Mouse (Mus musculus): ENCODE measurements around the gene Mtus2. TPM values are rescaled to one million over a fixed set of nuclear protein-coding genes. Genes with fewer than 3 reads are reported as not detected.
A peak's percentile ranks its signal among the peaks of the same experiment; 100 is the strongest.
"Not testable (repeated sequence)": the region's sequence is repeated elsewhere in the genome, so short reads cannot be mapped to it uniquely, and the experiment has no call there.

Gene Mtus2
- total RNA-seq, 2 experiments from 2014 or later, result 37.7 to 45.7 TPM

GRCm38 (mm10) chr5:147953181-147953580 is 3.9 kb upstream of the Mtus2 start:
- DNase-seq (ENCODE audit: low spot score in 2 of 2); intact Hi-C loops (cut with DNase I): not testable (repeated sequence)

- intact Hi-C loops (cut with DNase I), result loop anchor here (5.0 kb wide), 2 partner anchors 137 to 177 kb away; no protein-coding TSS in a partner anchor
- peak in 1 of 2 experiments; percentile 33 for DNase-seq (ENCODE audit: low spot score in 2 of 2)
Observed at GRCm38 (mm10) chr5:147955671-147956070, 1.4 kb upstream of the Mtus2 start.

DNA sequence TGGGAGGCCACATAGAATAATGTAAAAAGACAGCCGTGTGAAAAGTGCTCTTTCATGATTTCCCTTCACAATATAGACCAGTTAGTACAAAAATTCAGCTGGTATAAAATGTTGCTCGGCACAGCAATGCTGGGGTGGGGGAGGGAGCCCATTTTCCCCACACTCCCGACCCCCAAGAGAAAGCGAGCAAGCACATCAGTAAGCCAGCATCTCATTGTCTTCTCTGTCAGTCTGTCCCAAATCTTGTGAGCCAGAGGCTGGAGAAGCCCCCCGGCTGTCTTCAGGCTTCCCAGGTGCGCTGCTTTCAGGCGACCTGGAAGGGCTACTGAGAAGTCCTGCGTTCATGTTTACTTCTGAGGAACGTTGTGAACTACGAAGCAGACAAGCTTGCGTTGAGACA is 699 bp upstream of the Mtus2 start:
- DNase-seq (ENCODE audit: low spot score in 2 of 2), result no peak

GRCm38 (mm10) chr5:147957592-147958271 is 612 bp downstream of the Mtus2 start:
- peak; percentile 94 to 95 for DNase-seq (ENCODE audit: low spot score in 2 of 2)
- intact Hi-C loops (cut with DNase I), result loop anchor here (1.0 to 5.0 kb wide), 3 partner anchors 135 to 284 kb away; no protein-coding TSS in a partner anchor

More for the DNA sequence above, 699 bp upstream of the Mtus2 start:
- intact Hi-C loops (cut with DNase I), result loop anchor here (5.0 kb wide), 2 partner anchors 136 to 176 kb away; no protein-coding TSS in a partner anchor

- no peak for DNase-seq (ENCODE audit: low spot score in 2 of 2)
- intact Hi-C loops (cut with DNase I), result loop anchor here (5.0 kb wide), 2 partner anchors 134 to 174 kb away; no protein-coding TSS in a partner anchor
Observed at GRCm38 (mm10) chr5:147958552-147958951, 1.4 kb downstream of the Mtus2 start.

DNA sequence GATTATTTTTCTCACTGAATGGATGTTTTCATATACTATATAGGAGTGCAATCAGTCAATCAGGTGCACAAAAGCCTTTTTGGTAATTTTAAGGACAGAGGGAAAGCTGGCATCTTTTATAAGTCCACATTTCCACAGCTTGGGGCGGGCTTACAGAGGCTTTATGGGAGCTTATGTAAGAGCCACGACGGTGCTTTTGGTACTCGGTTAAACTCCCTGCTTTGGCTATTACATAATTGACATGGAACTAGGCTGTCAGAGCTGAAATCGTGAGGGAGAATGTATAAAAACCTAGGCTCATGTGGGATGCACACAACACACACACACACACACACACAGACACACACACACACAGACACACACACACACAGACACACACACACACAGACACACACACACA is 2.0 kb downstream of the Mtus2 start:
- peak; percentile 57 to 67 for DNase-seq (ENCODE audit: low spot score in 2 of 2)
- intact Hi-C loops (cut with DNase I), result loop anchor here (5.0 kb wide), 2 partner anchors 133 to 173 kb away; no protein-coding TSS in a partner anchor

GRCm38 (mm10) chr5:147960793-147961192 is 3.7 kb downstream of the Mtus2 start:
- no peak for DNase-seq (ENCODE audit: low spot score in 2 of 2)
- intact Hi-C loops (cut with DNase I), result no loop called here

DNA sequence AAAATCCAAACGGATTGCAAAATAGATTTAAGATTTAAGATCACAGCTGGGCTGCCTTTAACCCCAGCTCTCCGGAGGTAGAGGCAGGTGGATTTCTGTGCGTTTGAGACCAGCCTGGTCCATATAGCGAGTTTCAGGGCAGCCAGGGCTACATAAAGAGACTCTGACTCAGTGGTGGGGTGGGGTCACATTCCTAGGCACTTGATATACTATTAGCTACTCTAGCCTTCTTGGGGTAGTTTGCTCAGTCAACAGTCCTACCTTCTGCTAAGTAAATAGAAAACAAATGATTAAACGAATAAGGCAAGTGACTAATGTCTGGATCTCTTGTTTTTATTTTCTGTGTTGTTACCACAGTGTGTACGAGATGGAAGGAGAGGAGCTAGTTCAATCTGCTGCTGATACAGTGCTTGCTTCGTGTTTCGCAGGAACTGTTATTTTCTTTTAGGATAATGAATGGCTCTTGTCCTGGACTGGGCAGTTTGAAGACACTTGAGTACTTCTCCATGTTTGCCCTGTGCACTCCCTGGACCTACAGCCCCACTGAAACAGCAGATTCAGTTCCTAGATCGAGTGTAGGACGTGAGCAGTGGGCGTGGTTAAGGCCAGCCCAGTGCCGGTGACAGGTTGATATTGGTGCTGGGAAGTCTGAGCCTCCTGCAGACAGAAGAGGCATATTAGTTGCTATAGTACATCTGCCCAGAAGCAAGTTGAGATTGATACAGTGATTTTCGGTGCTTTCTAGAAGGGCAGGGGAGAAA is 6.9 kb downstream of the Mtus2 start:
- intact Hi-C loops (cut with DNase I), result no loop called here
- DNase-seq (ENCODE audit: low spot score in 2 of 2), result no peak

DNA sequence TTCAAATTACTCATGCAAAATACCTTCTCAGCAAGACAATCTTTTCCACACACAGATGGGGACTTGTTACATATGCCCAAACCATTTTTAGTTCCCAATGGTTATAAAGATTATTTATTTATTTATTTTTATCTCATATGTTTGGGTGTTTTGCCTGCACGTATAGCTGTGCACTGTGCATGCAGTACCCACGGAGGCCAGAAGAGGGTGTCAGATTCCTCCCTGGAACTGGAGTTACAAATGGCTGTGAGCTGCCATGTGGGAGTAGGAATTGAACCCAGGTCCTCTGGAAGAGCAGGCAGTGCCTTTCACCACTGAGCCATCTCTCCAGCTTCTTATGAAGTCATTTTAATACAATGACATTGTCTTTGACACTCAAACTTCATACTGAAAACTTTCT is 7.7 kb downstream of the Mtus2 start:
- intact Hi-C loops (cut with DNase I), result no loop called here
- no peak for DNase-seq (ENCODE audit: low spot score in 2 of 2)

GRCm38 (mm10) chr5:147966646-147967045 is 9.5 kb downstream of the Mtus2 start:
- intact Hi-C loops (cut with DNase I), result no loop called here
- no peak for DNase-seq (ENCODE audit: low spot score in 2 of 2)

- no peak for DNase-seq (ENCODE audit: low spot score in 2 of 2)
- intact Hi-C loops (cut with DNase I), result no loop called here
Observed at GRCm38 (mm10) chr5:147969566-147969965, 12.4 kb downstream of the Mtus2 start.

DNA sequence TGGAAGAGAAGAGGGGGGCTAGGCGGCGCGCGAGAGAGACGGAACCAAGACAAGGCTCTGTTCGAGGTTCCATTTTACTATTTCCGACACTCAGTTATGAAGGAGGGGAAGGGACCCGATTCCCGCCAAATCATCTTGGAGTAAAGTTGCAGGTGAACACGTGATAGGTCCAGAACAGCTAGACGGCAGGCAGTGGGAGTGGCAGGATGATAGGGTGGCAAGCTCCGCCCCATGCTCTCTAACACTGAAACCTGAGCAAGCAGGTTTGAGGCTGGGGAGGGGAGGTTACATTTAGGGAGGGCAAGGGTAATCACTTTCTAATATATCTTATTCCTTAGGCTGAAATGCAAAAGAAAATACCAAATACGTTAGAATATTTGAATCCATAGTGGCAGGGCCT is 18.9 kb downstream of the Mtus2 start:
- intact Hi-C loops (cut with DNase I), result no loop called here
- no peak for DNase-seq (ENCODE audit: low spot score in 2 of 2)

- intact Hi-C loops (cut with DNase I), result no loop called here
- DNase-seq (ENCODE audit: low spot score in 2 of 2), result peak; percentile 33 to 49
Observed at GRCm38 (mm10) chr5:147980606-147981005, 23.5 kb downstream of the Mtus2 start.

DNA sequence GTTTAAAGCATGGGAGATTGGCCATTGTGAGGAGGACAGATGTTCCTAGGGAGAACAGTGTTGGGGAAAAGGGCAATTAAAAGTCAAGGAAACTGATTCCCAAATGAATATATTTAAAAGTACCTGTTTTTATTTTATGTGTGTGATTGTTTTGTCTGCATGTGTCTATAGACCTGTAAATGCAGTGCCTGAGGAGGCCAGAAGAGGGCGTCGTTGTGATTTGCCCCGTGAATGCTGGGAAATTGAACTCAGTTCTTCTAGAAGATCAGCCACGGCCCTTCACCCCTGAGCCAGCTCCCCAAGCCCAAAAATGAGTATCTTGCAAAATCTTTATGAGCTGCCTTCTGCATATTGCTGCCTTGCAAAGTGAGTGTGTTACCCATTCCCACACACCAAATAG is 33.2 kb downstream of the Mtus2 start:
- no peak for DNase-seq (ENCODE audit: low spot score in 2 of 2)
- intact Hi-C loops (cut with DNase I), result no loop called here

DNA sequence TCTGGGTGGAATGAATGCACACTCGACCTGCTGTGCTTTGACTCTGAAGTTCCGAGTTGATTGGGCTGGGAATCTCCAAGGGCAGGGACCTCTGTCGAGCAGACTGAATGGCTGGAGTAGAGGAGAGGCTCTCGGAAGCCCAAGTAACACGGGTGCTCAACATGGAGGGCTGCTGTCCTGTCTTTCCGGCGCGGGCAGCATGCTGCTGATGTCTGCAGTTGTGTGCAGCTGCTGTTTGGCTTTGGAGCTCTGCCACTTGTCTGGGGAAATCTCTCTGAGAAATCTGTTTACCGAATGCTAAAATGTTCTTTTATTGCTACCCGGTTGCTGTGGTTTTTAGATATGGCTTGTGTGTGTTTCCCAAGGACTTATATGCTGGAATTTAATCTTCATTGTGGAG is 33.7 kb downstream of the Mtus2 start:
- intact Hi-C loops (cut with DNase I), result no loop called here
- DNase-seq (ENCODE audit: low spot score in 2 of 2), result peak; percentile 16 to 18

DNA sequence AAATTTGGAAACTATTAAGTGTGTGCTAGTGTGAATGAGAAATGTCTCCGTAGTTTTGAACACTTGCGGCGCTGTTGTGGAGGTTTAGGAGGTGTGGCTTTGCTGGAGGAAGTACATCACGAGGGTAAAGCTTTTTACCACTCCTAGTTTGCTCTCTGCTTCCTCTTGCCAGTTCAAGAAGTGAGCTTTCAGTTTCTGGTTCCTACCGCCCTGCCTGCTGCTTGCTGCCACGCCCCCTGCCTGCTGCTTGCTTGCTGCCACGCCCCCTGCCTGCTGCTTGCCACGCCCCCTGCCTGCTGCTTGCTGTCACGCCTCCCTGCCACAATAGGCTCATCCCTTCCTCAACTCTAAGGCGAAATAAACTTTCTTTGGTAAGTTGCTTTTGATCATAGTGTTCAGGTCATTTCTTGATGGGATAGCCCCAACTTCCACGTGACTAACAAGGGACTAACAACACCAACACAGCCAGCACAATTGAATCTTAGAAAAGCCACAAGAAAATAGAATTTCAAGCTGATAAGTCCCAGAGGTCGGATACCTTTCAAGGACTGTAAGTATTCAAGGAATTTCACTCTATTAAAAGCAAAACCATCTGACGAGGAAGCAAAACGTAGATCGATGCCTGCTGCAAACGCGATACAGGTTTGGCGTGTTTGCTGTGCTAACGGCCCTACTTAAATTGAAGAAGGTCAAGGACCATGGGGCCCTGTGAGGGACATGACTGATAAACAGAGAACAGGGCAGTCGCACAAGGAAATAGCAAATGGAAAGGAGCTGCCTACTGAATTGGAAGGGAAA is 35.7 kb downstream of the Mtus2 start:
- intact Hi-C loops (cut with DNase I), result no loop called here
- peak; percentile 28 to 37 for DNase-seq (ENCODE audit: low spot score in 2 of 2)

- no peak for DNase-seq (ENCODE audit: low spot score in 2 of 2)
- intact Hi-C loops (cut with DNase I), result no loop called here
Observed at GRCm38 (mm10) chr5:148005263-148005662, 48.1 kb downstream of the Mtus2 start.

DNA sequence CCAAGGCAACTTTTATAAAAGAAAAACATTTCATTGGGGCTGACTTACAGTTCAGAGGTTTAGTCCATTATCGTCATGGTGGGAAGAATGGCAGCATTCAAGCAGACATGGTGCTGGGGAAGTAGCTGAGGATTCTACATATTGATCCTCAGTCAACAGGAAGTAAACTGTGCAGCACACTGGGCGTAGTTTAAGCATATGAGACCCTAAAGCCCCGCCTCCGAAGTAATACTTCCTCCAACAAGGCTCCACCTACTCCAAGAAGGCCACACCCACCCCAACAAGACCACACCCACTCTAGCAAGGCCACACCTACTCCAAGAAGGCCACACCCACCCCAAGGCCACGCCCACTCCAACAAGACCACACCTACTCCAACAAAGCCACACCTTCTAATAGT is 55.0 kb downstream of the Mtus2 start:
- no peak for DNase-seq (ENCODE audit: low spot score in 2 of 2)
- intact Hi-C loops (cut with DNase I), result no loop called here

DNA sequence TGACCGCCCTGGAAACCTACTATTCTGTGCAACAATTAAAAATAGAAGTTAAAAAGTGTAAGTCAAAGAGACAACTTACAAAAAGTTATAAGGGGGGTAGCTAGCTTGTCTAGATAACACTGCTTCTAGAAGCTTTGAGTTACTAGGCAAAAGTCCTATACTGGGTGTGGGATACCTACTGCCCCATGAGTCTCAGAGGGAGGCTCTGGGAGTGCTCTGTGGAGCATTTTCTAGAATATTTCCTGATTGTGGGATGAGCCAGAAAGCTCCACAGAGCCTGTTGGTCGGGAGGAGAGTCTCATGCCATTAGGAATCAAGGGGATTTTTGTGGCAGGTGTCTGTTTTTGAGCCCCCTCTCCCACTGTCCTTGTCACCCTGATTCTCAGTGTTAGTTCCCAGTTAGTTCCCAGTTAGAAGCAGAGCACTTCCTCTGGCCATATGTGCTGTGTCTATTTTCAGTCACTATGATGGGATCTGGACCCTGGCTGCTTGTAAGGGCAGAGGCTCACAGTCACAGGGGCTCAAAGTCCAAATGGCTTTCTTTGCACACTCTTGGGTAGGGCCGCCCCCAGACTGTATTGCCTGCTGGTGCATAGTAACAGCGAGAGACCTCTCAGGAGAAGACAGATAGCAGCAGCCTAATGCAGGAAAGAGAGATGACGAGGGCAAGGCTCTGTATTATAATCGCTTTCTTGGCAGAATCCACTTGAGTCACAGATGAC is 57.2 kb downstream of the Mtus2 start:
- DNase-seq (ENCODE audit: low spot score in 2 of 2), result no peak
- intact Hi-C loops (cut with DNase I), result no loop called here

Data from left cerebral cortex, postnatal 14 days (tissue).